Mouse (Mus musculus) kidney, postnatal 10 days (tissue): ENCODE data around the gene Treh.

Experiments used
- DNase-seq: peaks from one replicate; pipeline ENCODE4 v3.0.0; 2021; ENCODE audit warnings: mixed read lengths

Gene Treh

DNA sequence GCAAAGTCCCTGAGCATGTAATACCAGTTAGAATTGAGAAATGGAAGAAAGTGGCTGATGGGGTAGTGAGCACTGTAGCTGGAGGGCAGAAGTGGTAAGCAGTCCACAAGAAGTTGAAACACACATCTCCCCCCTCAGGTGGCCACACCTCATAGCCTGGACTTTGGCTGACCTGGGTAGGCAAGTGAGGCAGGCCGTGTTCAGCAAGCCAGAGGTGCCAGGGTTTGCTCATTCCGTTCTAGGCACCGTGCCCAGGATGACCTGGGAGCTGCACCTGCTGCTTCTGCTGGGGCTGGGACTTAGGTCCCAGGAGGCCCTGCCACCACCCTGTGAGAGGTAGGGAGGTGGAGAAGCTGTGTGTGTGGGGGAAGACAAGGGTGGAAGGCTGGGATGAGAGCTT is at the start of gene Treh:
Gene Treh, plus strand, starts transcription at position 229 of the 400 bp plus-strand sequence.
- no peak for DNase-seq

DNA sequence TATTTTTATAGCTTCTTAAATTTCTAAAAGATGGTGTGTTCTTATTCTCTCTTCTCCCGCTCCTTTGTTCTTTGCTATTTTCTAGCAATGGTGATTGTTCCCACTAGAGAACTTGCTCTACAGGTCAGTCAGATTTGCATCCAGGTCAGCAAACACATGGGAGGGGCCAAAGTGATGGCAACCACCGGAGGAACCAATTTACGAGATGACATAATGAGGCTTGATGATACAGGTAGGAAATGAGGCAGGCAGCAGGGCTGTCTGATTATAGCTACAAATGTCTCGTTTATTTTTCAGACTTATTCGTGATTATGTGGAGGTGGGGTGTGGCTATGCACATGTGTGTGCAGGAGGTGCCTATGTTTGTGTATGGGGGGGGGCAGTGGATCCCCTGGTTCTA is 48.6 kb upstream of the Treh start:
- DNase-seq, result no peak

DNA sequence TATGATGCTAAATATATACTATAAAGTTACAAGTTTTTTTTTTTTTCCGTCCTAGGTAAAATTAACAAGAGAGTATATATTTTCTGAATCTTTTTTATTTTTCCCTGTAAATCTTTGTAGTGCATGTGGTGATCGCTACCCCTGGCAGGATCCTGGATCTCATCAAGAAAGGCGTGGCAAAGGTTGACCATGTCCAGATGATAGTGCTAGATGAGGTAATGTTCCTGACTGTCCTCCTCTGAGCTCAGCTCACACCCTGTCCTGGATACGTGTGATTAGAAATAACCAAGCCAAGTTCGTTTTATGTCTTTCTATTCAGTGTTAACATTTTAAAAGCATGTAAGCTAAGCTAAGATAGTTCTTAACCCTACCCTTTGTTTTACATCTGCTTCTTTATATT is 46.8 kb upstream of the Treh start:
- no peak for DNase-seq

DNA sequence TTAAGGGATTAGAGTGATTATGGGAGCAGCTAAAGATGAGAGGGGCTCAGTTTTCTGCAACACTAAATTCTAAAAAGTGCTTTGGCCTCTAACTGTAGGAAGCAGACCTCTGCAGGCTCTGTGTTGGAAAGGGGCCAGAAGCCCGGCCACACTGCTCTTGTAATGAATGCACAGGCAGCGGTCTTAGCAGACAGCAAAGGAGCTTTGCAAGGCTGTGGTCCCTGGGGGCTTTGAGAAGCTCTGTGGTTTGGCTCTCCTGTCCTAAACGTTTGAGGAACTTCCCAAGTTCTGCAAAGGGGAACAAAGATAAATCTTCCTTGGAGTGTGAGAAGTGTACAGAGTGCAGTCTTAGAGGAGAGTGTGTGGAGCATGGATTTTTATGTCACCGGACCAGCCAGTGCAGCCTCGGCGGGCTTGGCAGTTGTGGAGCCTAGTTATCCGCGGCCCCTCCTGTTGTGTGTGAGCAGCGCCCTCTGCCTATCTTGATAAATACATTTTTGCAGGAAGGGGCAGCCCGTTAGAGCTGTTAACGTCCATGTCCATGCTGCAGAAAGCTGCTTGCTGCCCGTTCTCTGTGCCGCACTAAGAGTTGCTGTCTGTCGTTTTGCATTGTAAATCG is 35.4 kb upstream of the Treh start:
- DNase-seq, result peak; percentile 84

DNA sequence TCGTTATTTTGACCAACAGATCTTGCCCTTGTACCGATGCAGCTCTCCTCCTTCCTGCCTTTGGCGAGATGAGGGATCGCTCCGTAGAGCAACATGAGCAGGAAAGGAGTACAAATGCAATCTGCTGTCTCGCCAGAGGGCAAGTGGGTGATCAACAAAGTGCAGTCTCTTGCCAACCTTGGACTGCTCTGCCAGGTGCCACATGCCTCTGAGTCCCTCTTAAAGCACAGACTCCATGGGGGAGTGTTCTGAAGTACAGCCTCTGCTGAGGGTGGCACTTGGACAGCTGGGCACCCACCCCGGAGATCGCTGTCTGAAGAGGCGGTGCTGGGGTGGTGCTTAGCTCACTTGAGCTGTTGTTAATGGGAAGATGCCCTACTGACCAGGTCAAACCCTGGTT is 34.3 kb upstream of the Treh start:
- peak; percentile 38 for DNase-seq

DNA sequence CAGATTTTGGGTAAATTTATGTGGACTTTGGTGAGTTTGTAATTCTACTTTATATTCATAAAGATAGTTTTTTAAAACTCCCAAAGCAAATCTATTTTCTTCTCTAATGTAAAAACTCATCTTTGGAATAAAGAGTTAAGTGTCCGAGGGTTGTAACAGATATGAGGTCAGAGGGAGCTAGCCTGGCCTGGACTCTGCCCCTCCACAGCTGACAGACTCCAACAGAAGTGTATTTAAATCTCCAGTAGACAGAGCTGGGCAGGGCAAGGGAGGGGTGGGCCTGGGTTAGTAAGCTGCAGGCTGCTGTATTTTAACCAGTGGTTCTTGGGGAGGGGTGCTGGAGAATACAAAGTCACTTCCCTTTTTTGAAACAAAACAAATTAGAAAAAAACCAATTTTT is 33.0 kb upstream of the Treh start:
- DNase-seq, result peak; percentile 29

DNA sequence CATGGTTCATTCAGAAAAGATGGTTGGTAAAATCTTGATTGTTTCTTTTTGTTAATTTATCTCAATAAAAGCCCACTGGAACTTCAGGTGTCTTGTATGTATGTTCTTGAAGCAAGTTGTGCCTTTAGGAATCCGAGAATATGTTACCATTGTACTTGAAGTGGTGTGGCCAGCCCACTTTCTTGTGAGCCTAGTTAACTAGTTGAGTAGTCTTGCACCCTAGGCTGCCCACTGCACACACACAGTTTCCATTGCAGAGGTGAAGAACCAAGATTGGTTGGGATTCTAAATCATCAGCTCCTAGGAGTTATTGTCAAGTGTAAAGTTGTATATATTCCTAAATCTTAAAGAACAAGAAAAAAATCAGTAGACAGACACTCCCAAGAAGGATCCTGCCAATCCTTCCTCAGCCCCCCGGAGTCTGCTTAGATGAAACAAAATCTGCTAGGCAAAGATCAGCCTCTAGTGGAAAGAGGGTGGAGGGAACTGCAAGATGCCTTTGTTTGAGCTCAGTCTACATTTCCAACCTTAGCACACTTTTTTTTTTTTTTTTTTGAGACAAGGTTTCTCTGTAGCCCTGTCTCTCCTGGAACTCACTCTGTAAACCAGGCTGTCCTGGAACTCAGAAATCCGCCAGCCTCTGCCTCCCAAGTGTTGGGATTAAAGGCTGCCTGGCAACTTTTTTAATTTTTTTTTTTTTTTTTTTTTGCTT is 32.2 kb upstream of the Treh start:
- no peak for DNase-seq

DNA sequence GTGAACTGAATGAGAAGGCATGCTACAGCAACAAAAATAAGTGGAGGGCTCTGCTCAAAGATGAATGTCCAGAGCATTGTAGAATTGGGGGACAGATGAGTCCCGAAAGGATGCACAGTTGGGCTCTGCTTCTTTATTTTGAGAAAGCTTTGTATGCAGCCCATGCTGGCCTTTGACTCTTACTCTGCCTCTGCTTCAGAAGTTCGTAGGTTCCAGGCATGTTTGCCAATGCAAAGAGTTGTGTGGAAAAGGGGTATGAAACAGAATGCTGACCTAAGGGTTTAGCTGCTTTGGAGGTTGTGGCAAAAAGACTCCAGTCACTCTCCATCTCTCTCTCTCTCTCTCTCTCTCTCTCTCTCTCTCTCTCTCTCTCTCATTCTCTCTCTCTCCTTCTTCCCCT is 31.4 kb upstream of the Treh start:
- DNase-seq, result no peak

DNA sequence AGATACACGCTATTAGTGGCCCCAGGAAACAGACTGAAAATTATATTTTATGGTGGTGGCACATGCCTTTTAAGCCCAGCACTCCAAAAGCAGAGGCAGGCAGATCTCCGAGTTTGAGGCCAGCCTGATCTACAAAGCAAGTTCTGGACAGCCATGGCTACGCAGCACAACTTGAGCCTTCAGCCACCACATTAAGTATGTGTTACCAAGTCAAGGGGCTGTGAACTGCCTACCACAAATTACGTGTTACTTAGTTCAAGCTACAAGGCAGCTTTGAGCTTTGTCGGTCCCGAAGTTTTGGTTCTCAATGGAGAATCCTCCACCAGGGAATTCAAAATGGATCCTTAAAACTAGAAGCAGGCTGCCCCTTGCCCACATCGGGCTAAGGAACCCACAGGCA is 29.9 kb upstream of the Treh start:
- DNase-seq, result no peak

DNA sequence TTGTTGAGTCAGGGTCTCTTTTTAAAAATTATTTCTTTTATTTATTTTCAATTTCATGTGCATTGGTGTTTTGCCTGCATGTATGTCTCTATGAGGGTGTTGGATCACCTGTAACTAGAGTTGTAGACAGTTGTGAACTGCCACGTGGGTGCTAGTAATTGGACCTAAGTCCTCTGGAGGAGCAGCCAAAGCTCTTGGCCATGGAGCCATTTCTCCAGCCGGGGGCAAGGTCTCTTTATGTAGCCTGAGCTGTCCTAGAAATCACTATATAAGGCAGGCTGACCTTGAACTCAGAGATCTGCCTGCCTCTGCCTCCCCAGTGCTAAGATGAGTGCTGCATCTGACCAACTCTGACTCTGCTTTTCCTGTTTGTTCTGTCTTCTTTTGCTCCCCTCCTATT is 28.8 kb upstream of the Treh start:
- DNase-seq, result no peak

DNA sequence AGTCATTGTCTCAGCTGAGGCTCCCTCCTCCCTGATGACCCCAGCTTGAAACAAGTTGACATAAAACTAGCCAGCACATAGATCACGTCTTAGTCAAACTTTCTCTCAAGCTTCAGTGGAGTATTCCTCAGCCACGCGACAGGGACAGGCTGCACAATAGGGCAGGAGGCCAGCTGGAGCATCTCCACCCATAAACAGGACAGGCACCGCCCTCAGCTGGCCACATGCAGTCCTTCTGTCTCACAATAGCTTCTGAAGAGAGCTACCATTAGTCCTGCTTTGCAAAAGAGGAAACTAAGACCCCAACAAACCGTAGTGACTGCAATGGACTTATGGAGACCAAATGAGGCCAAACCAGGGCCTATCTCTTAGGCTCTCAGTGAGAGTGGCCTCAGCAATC is 27.6 kb upstream of the Treh start:
- peak; percentile 82 for DNase-seq

DNA sequence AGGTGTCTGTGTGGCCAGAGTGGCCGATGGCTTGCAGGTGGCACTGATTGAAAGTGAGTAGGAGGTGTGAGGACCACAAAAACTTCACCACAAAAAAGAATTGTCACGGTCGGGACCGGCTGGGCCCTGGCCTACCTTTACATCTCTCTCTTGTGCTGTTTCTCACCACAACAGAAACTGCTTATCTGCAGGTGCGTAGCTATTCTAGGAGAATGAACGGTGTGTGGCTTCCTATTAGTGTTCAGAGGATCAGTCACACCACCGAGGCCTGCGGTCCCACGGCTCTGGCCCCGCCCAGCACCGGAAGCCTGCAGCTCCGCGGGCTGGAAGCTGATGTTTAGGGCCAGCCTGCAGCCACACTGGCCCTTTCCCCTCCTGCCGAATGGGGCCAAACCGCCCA is 27.1 kb upstream of the Treh start:
- DNase-seq, result no peak

DNA sequence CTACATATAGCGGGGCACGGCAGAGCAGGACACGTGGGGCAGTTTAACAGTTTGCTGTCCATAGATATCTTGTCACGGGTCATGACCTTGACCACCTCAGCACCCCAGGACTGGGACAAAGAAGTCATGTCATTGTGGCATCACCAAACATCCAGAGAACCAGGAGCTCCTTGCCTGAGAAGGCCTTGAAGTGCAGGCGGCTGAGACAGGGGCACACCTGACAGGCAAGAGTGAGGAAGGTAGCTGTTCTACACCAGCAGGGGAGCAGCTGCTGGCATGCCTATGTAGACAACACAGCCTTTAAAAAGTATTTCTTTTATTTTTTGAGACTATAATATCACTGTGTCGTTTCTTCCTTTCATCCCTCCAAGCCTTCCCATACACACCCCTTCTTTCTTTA is 26.7 kb upstream of the Treh start:
- no peak for DNase-seq

DNA sequence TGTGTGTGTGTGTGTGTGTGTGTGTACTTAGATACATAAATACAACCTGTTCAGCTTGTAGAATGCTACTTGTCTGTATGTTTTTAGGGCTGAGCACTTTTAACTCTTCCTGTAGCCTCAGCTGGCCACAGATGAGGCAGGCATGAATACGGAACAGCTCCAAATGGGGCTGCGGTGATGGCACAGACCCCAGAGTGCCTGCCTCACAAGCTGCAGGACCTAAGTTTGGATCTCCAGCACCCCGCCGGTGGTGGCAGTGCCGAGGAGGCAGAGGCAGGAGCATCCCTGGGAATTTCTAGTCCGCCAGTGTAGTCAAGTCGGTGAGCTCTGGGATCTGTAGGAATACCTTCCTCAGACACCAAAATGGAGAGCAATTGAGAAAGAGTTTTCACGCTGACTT is 26.0 kb upstream of the Treh start:
- DNase-seq, result no peak

DNA sequence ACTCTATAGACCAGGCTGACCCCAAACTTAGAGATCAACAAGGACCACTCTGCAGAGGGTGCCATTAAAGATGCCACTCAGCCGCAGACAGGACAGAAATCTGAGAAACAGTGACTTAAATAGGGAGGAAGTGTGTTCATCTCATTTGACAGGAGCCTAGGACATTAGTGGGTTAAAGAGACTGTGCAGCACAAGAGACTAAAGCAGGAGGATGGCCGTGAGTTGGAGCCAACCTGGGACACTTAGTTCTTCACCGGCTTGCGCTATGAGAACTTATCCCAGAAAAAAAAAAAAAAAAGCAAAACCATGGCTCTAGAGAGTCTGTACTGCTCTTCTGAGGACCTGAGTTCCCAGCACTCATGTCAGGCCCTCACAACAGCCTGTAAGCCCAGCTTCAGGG is 25.4 kb upstream of the Treh start:
- no peak for DNase-seq

DNA sequence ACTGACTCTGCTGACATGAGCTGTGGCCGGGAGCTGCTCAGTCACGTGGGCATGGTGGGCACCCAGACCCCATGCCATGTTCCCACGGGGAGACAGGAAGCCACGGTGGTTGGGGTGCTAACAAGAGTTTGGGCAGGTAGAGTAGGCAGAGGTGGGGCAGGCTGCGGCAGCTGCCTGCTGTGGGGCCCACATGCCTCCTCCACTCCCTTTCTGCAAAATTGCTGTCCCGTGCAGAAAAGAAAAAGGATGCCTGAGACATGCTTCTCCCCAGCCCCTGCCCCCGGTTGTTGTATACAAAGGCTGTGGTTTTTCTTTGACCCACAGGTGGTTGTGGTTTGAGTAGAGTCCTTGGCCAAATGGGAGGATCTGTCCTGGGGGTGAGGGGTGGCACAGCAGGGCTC is 24.2 kb upstream of the Treh start:
- DNase-seq, result no peak

DNA sequence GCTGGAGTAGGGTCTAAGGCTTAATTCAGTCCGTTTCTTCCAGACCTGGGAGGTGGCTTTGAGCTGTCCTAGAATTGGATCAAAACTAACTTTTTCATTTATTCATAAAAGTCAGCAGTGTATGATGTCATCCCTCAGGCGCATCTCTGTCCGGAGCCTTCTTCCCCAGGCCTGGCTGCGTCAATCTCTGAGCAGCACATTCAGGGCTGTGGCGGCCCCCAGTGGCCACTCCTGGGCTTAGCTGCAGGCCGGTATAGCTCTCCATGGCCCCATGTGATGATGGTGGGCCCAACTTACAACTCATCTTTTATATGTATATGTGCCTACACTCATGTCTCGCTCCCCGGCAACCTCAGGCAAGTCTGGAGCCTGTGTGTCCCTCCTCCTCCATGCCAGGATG is 21.0 kb upstream of the Treh start:
- peak; percentile 89 for DNase-seq

DNA sequence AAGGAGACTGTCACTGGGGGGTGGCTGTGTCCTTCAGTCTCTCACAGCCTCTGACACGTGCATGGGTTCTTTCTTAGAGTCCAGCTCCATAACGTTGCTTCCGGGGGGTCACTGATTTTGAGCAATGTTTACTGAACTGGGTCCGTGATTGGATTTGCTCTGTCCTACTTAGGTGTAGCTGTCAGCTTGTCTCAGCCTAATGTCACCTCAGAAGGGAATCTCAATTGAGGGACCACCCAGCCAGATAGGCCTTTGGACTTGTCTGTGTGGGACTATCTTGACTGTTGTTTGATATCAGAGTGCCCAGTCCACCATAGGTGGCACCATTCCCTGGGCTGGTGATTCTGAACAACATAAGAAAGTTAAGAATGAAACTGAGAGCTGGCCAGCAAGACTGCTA is 19.1 kb upstream of the Treh start:
- DNase-seq, result no peak

DNA sequence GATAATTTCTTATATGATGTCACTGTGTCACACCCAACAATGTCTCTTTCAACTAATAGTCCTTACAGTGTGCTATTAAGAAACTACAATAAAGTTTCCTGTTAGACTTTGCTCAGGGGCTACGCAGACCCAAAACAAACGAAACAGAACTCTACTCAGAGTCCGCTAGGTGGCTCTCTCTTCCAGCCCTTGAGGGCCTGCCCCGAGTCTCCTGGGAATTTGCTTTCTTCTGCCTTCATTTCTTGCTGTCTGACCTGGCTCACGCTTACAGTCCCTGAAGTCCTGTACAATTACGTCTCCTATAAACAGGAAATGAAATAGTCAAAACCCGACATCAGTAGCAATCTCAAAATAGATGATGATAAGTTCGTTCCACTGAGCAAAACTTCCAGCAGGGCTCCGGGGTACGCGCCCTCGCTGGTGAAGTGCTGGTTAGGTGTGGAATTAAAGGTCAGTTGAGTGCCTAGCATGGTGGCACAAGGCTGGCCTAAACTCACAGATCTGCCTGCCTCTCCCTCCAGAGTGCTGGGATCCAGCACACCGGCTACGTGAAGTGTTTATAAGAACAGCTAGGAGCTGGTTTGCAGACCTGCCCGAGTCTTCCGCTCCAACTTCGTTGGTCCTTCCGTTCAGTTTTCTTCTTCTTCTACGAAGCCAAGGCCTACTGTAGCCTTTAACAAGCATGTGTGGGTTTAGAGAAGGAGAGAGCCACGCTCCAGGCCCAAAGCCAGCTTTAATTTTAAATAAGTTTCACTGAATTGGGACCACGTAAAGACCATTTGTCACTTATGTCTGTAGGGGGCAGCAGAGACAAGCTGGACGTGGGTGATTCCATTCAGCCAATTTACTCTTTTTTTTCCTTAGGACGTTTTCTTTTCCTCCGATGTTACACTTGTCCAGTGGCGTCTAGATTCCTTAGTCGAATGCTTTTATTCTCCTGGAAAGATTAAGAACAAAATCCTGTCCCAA is 17.7 kb upstream of the Treh start:
- peak; percentile 79 for DNase-seq

DNA sequence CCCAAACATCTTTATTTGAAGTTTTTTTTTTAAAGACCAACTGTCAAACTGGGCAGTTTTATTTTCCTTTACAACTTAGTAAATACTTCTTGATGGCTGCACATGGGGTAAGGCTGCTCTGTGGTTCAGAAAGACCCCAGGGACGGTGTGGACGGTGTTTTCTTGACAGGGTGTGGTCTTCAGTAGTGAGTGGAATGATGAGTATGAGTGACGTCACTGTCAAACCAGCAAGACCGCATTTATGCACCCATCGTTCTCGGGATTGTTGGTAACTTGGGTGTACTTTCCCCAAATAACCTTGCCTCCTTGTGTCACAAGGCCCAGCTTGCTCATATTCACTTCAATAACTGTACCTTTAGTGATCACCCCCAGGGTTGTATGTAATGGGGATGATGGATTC is 9.3 kb upstream of the Treh start:
- DNase-seq, result no peak

DNA sequence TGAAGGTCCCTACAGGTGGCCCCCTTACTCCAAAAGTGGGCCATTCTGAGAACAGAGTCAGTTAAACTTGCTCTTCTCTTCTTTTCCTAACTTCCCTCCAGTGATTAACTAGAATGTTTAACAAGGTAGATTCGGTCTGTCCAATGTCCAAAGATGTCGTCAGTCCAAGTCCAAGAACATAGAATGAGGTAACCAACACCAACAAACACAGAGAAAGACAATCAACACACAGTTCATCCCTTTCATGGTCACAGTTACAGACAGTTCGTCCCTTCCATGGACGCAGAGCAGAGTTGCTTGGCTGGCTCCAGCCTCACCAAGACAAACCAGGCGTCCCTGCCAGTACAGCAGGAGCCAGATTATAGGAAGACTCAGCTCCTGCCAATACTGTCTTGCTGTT is 1.6 kb upstream of the Treh start:
- DNase-seq, result no peak

DNA sequence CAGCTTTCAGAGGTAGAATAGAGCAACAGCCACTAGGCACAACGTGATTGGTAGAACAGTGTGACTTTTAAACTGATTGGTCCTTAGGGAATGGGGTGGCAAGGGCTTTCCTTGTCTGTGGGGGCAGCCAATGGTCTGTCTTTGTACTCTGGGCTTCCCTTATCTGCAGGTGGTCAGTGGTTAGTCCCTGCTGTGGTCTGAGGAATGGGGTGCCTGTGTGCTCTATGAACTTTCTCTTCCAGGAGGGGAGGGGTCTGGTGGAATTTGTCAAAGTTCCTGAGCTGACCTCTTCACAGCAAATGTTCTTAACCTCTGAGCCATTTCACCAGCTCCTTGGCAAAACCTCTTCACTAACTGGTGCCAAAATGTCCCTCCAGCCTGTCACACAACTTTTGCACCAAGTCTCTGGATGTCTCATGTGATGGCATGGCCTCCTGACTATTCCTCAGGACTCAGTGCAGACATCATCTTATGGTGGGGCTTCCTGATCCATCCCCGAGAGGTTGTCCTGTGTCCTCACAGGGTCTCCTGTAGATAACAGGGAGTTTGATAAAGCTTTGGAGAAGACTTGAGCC is 655 bp upstream of the Treh start:
- no peak for DNase-seq

DNA sequence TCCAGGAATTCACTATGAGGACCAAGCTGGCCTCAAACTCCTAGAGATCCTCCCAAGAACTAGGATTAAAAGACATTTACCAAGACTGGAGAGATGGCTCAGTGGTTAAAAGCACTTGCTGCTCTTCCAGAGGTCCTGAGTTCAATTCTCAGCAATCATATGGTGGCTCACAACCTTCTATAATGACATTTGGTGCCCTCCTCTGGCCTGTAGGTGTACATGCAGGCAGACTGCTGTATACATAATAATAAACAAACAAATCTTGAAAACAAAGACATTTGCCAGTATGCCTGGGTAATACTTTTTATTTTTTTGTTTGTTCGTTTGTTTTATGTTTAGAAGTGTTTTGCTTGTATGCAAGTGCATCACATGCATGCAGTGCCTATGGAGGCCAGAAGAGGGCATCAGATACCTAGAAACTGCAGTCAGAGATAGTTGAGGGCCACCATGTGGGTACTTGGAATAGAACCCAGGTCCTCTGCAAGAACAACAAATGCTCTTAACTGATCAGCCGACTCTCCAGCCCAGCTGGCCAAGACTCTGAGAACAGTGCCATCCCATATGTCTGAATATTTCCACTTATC is 5.3 kb downstream of the Treh start:
- no peak for DNase-seq
